Mouse (Mus musculus): ENCODE data around the gene Cpne9. TPM values are rescaled to one million over a fixed set of nuclear protein-coding genes. Genes with fewer than 3 reads are reported as not detected.

The Cpne9 gene
- polyA plus RNA-seq, 1 experiment from 2014 or later, result 0.02 TPM

GRCm38 (mm10) chr6:113283500-113283899 lies 1.4 kb downstream of the Cpne9 start:
- peaks cover 3% of the 10 kb centered on the region; the same call in 1 of the 2 replicates for H3K4me1 ChIP-seq (ENCODE audit: insufficient read depth)
- TF ChIP-seq EP300 (IDR thresholded peaks at IDR 0.05; ENCODE audit: low read depth) (no peak), CTCF (IDR thresholded peaks at IDR 0.05; ENCODE audit: low read depth) (no peak)
- no peak overlapping the region for H3K4me3 ChIP-seq (ENCODE audit: low read depth, low read length)
- no peak overlapping the region for H3K4me2 ChIP-seq (ENCODE audit: low read depth, low read length)
- peaks cover 28% of the 10 kb centered on the region for H3K27me3 ChIP-seq (ENCODE audit: insufficient read depth, low read length)
- DNase-seq (no peak), ATAC-seq (no peak)
- no peak overlapping the region for H3K27ac ChIP-seq (ENCODE audit: low read depth)
- no peaks in the 10 kb centered on the region for H3K9me3 ChIP-seq (ENCODE audit: low read length)
- H3K36me3 ChIP-seq (replicated peaks; ENCODE audit: insufficient read depth, low read length), result 0 out of 2 replicates have a peak, but pooled peaks cover 3% of the 10 kb centered on the region
- WGBS (ENCODE audit: insufficient replicate concordance), result 19% methylated on average over 6 of the region's 6 CpGs
- no peak overlapping the region for H3K9ac ChIP-seq (replicated peaks)

GRCm38 (mm10) chr6:113284931-113285330 lies 2.8 kb downstream of the Cpne9 start:
- no peak overlapping the region for H3K4me3 ChIP-seq (ENCODE audit: low read depth, low read length)
- ATAC-seq, result no peak
- TF ChIP-seq EP300 (IDR thresholded peaks at IDR 0.05; ENCODE audit: low read depth), result no peak
- no peak for TF ChIP-seq CTCF (IDR thresholded peaks at IDR 0.05; ENCODE audit: low read depth)
- WGBS (ENCODE audit: insufficient replicate concordance), result 53% methylated on average over 3 of the region's 3 CpGs
- no peaks in the 10 kb centered on the region for H3K36me3 ChIP-seq (replicated peaks; ENCODE audit: insufficient read depth, low read length)
- DNase-seq, result no peak
- no peak overlapping the region for H3K27ac ChIP-seq (ENCODE audit: low read depth)
- no peak overlapping the region for H3K9ac ChIP-seq (replicated peaks)
- no peaks in the 10 kb centered on the region for H3K9me3 ChIP-seq (ENCODE audit: low read length)
- peaks cover 28% of the 10 kb centered on the region for H3K27me3 ChIP-seq (ENCODE audit: insufficient read depth, low read length)
- peaks cover 3% of the 10 kb centered on the region; the same call in 1 of the 2 replicates for H3K4me1 ChIP-seq (ENCODE audit: insufficient read depth)
- H3K4me2 ChIP-seq (ENCODE audit: low read depth, low read length), result no peak overlapping the region

GRCm38 (mm10) chr6:113286316-113286715 lies 4.2 kb downstream of the Cpne9 start:
- Histone ChIP-seq H3K27ac (ENCODE audit: low read depth) (no peak overlapping the region), H3K4me2 (ENCODE audit: low read depth, low read length) (no peak overlapping the region), H3K27me3 (ENCODE audit: insufficient read depth, low read length) (peaks cover 28% of the 10 kb centered on the region), H3K36me3 (replicated peaks; ENCODE audit: insufficient read depth, low read length) (no peaks in the 10 kb centered on the region), H3K4me1 (ENCODE audit: insufficient read depth) (peaks cover 3% of the 10 kb centered on the region; the same call in 1 of the 2 replicates), H3K9me3 (ENCODE audit: low read length) (no peaks in the 10 kb centered on the region), H3K9ac (replicated peaks) (no peak overlapping the region), H3K4me3 (ENCODE audit: low read depth, low read length) (no peak overlapping the region)
- DNase-seq (no peak), ATAC-seq (no peak)
- 46% methylated on average over 1 of the region's 1 CpGs for WGBS (ENCODE audit: insufficient replicate concordance)
- no peak for TF ChIP-seq CTCF (IDR thresholded peaks at IDR 0.05; ENCODE audit: low read depth)

GRCm38 (mm10) chr6:113287236-113287635 lies 5.1 kb downstream of the Cpne9 start:
- TF ChIP-seq EP300 (IDR thresholded peaks at IDR 0.05; ENCODE audit: low read depth) (no peak), CTCF (IDR thresholded peaks at IDR 0.05; ENCODE audit: low read depth) (no peak)
- 59% methylated on average over 4 of the region's 4 CpGs for WGBS (ENCODE audit: insufficient replicate concordance)
- no peak for ATAC-seq
- Histone ChIP-seq H3K4me3 (ENCODE audit: low read depth, low read length) (no peak overlapping the region), H3K9ac (replicated peaks) (no peak overlapping the region), H3K27ac (ENCODE audit: low read depth) (no peak overlapping the region), H3K4me2 (ENCODE audit: low read depth, low read length) (no peak overlapping the region), H3K9me3 (ENCODE audit: low read length) (no peaks in the 10 kb centered on the region), H3K4me1 (ENCODE audit: insufficient read depth) (peaks cover 1% of the 10 kb centered on the region; the same call in 1 of the 2 replicates), H3K36me3 (replicated peaks; ENCODE audit: insufficient read depth, low read length) (no peaks in the 10 kb centered on the region), H3K27me3 (ENCODE audit: insufficient read depth, low read length) (peaks cover 21% of the 10 kb centered on the region)
- DNase-seq, result no peak

GRCm38 (mm10) chr6:113289346-113289745 lies 7.2 kb downstream of the Cpne9 start:
- no peak for ATAC-seq
- no peak overlapping the region for H3K9ac ChIP-seq (replicated peaks)

GRCm38 (mm10) chr6:113290346-113290745 lies 8.2 kb downstream of the Cpne9 start:
- no peaks in the 10 kb centered on the region for H3K36me3 ChIP-seq (replicated peaks; ENCODE audit: insufficient read depth, low read length)
- 57% methylated on average over 6 of the region's 6 CpGs for WGBS (ENCODE audit: insufficient replicate concordance)
- H3K27me3 ChIP-seq (ENCODE audit: insufficient read depth, low read length), result no peaks in the 10 kb centered on the region
- no peaks in the 10 kb centered on the region for H3K9me3 ChIP-seq (ENCODE audit: low read length)
- no peak overlapping the region for H3K27ac ChIP-seq (ENCODE audit: low read depth)
- no peak overlapping the region for H3K4me3 ChIP-seq (ENCODE audit: low read depth, low read length)
- H3K9ac ChIP-seq (replicated peaks), result no peak overlapping the region
- no peak for ATAC-seq
- DNase-seq, result no peak
- no peaks in the 10 kb centered on the region for H3K4me1 ChIP-seq (ENCODE audit: insufficient read depth)
- TF ChIP-seq CTCF (IDR thresholded peaks at IDR 0.05; ENCODE audit: low read depth) (no peak), EP300 (IDR thresholded peaks at IDR 0.05; ENCODE audit: low read depth) (no peak)
- H3K4me2 ChIP-seq (ENCODE audit: low read depth, low read length), result no peak overlapping the region

More at GRCm38 (mm10) chr6:113289346-113289745, 7.2 kb downstream of the Cpne9 start:
- H3K4me1 ChIP-seq (ENCODE audit: insufficient read depth), result no peaks in the 10 kb centered on the region
- no peaks in the 10 kb centered on the region for H3K9me3 ChIP-seq (ENCODE audit: low read length)
- WGBS (ENCODE audit: insufficient replicate concordance), result 83% methylated on average over 15 of the region's 15 CpGs
- H3K4me2 ChIP-seq (ENCODE audit: low read depth, low read length), result no peak overlapping the region
- no peak for TF ChIP-seq CTCF (IDR thresholded peaks at IDR 0.05; ENCODE audit: low read depth)
- no peak for TF ChIP-seq EP300 (IDR thresholded peaks at IDR 0.05; ENCODE audit: low read depth)
- no peaks in the 10 kb centered on the region for H3K36me3 ChIP-seq (replicated peaks; ENCODE audit: insufficient read depth, low read length)
- H3K4me3 ChIP-seq (ENCODE audit: low read depth, low read length), result no peak overlapping the region
- H3K27ac ChIP-seq (ENCODE audit: low read depth), result no peak overlapping the region
- DNase-seq, result no peak
- H3K27me3 ChIP-seq (ENCODE audit: insufficient read depth, low read length), result peaks cover under 1% of the 10 kb centered on the region; the same call in 1 of the 2 replicates

GRCm38 (mm10) chr6:113292938-113293337 lies 10.8 kb downstream of the Cpne9 start:
- Histone ChIP-seq H3K27me3 (ENCODE audit: insufficient read depth, low read length) (no peaks in the 10 kb centered on the region), H3K9me3 (ENCODE audit: low read length) (no peaks in the 10 kb centered on the region), H3K4me2 (ENCODE audit: low read depth, low read length) (no peak overlapping the region), H3K4me1 (ENCODE audit: insufficient read depth) (no peaks in the 10 kb centered on the region), H3K36me3 (replicated peaks; ENCODE audit: insufficient read depth, low read length) (no peaks in the 10 kb centered on the region), H3K4me3 (ENCODE audit: low read depth, low read length) (no peak overlapping the region), H3K27ac (ENCODE audit: low read depth) (no peak overlapping the region), H3K9ac (replicated peaks) (no peak overlapping the region)
- no peak for ATAC-seq
- no peak for DNase-seq
- 55% methylated on average over 5 of the region's 5 CpGs for WGBS (ENCODE audit: insufficient replicate concordance)
- no peak for TF ChIP-seq CTCF (IDR thresholded peaks at IDR 0.05; ENCODE audit: low read depth)
- no peak for TF ChIP-seq EP300 (IDR thresholded peaks at IDR 0.05; ENCODE audit: low read depth)

Measured in liver, postnatal 0 days (tissue).